Mouse (Mus musculus): ENCODE data around the gene Nkiras1.

DNA sequence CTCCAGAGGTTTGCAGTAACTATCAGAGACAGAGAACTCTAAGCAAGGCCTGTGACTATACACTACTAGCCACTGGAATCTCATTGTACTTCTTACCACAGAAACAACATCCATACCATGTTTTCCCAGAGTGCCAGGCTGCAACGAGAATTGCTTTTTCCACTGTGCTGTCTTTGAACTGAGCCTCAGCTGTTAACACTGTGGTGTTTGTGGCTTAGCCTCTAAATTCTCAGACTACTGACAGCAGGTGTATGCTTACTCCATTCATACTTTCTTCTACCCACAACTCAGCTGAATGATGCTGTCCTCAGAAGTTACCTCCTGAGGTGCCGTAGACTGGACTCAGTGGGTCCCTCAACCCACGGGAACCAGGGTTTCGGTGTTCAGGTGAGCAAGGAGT is 29.1 kb upstream of the Nkiras1 start:
- no peak for TF ChIP-seq CTCF (IDR thresholded peaks at IDR 0.05; ENCODE audit: borderline replicate concordance, extremely low read depth, insufficient read depth, insufficient read length)
- no peak for TF ChIP-seq POLR2A (IDR thresholded peaks at IDR 0.05; ENCODE audit: borderline replicate concordance, extremely low read depth, insufficient read depth, insufficient read length, poor library complexity, severe bottlenecking)

Data from brain, embryonic 14.5 days (tissue).